Mouse (Mus musculus): Measurements from ENCODE around the gene 1700010B08Rik.

- no peak for TF ChIP-seq CTCF (IDR thresholded peaks at IDR 0.05; ENCODE audit: control insufficient read depth, insufficient read depth, insufficient replicate concordance, low read depth, low read length)
- no peak for TF ChIP-seq POLR2A (IDR thresholded peaks at IDR 0.05; ENCODE audit: control insufficient read depth, low read depth, low read length)
Measured at GRCm38 (mm10) chr2:173682773-173683172, 36.4 kb upstream of the 1700010B08Rik start.

Data from testis, adult 2 months (tissue).